Mouse (Mus musculus): ENCODE measurements around the gene Flnb.

GRCm38 (mm10) chr14:7994271-7994767 is 176.6 kb downstream of the Flnb start, which contains the start of gene Dnase1l3:
- no peak for TF ChIP-seq CTCF (IDR thresholded peaks at IDR 0.05; ENCODE audit: insufficient read depth, low read depth, low read length)
- TF ChIP-seq POLR2A (IDR thresholded peaks at IDR 0.05; ENCODE audit: insufficient read depth, low read depth, low read length): no peak
